Mouse (Mus musculus) forebrain, postnatal 0 days (tissue): ENCODE data around the gene Tlr11. TPM values are rescaled to one million over a fixed set of nuclear protein-coding genes. Genes with fewer than 3 reads are reported as not detected.

Experiments used
- ATAC-seq: fragments of 200-750 bp; cut with Nextera tagmentation; 2 replicates; pipeline ENCODE4 v1.8.0; 2017; ENCODE audit warnings: mild to moderate bottlenecking, moderate library complexity
- DNase-seq: peaks from one replicate; pipeline ENCODE4 v3.0.0-alpha.2; 2015
- H3K27ac ChIP-seq: fragments of 300-500 bp; sonication (generic); 2 replicates; pipeline ENCODE4 v1.5.1; 2014; ENCODE audit warnings: low read depth, mild to moderate bottlenecking, antibody characterized with exemption, low read length, moderate library complexity, mixed read lengths
- H3K27me3 ChIP-seq: fragments of 300-500 bp; sonication (generic); 2 replicates; pipeline ENCODE4 v1.6.1; 2014; ENCODE audit warnings: mild to moderate bottlenecking, low read length, mixed read lengths; ENCODE audit not compliant: insufficient read depth
- H3K36me3 ChIP-seq: fragments of 300-500 bp; sonication (generic); 2 replicates; pipeline ENCODE4 v1.6.1; 2014; ENCODE audit warnings: mild to moderate bottlenecking, moderate library complexity; ENCODE audit not compliant: insufficient read depth
- H3K4me1 ChIP-seq: fragments of 300-500 bp; sonication (generic); 2 replicates; pipeline ENCODE4 v1.6.1; 2014; ENCODE audit warnings: antibody characterized with exemption; ENCODE audit not compliant: insufficient read depth
- H3K4me2 ChIP-seq: fragments of 300-500 bp; sonication (generic); 2 replicates; pipeline ENCODE4 v1.6.1; 2014; ENCODE audit warnings: low read depth, mild to moderate bottlenecking, moderate library complexity
- H3K4me3 ChIP-seq: fragments of 300-500 bp; sonication (generic); 2 replicates; pipeline ENCODE4 v1.5.1; 2014; ENCODE audit warnings: low read depth, low read length, mixed read lengths
- H3K9ac ChIP-seq: fragments of 300-500 bp; sonication (generic); 2 replicates; pipeline ENCODE4 v1.6.1; 2014; ENCODE audit warnings: mild to moderate bottlenecking
- H3K9me3 ChIP-seq: fragments of 300-500 bp; sonication (generic); 2 replicates; pipeline ENCODE4 v1.6.1; 2016; ENCODE audit warnings: low read length
- CTCF ChIP-seq: sonication (generic); IDR thresholded peaks from 2 replicates; pipeline ENCODE4 v1.5.1; 2016; ENCODE audit warnings: antibody characterized with exemption, control low read depth, low read depth
- WGBS: fragments of 180-500 bp; shearing (Covaris S2); extraction: QIAGEN DNeasy Blood & Tissue Kit; methylation state at CpG from one replicate; pipeline ENCODE4 v1.1.7; 2014; 5-methylcytosine and 5-hydroxymethylcytosine counted together
- polyA plus RNA-seq: library from polyadenylated mRNA; unstranded; fragments of >200 nt; fragmentation: Nextera tagmentation; extraction: Ambion mirVana; gene quantifications from 2 replicates; pipeline ENCODE4 v1.2.1, GENCODE M21; 2015
- total RNA-seq: library from RNA; depleted of rRNA; stranded (reverse); fragments of >200 nt; gene quantifications from 2 replicates; pipeline ENCODE4 v1.2.3, GENCODE M21; 2014; rRNA removed

The Tlr11 gene
- total and polyA plus RNA-seq, 2 experiments from 2014 or later, result not detected

DNA sequence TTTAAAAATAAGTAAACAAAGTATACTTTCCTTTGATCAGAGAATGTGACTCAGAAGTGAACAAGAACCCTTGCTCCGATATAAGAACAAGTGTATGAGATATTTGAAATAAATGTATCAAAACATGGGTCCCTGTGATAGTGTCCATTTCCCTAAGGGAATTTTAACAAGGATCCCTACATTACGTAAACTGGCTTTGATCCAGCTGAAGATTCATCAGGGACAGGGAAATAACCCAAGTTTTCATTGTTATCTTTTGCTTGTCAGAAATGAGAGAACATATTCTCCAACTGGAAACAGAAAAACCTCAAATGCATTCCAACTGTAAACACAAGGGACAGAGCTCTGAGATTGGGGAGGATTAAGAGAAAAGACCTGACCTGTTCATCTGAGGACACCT is 23.1 kb downstream of the Tlr11 start, which contains the start of gene Olfr736:
Olfr736 (plus strand) TSS at position 301 of the 400 bp plus-strand sequence.
- 84% methylated on average over 2 of the region's 2 CpGs for WGBS
- H3K4me1 ChIP-seq, result no peaks in the 10 kb centered on the region
- no peaks in the 10 kb centered on the region for H3K9me3 ChIP-seq
- no peak within 1 kb of the TSS for H3K4me3 ChIP-seq
- no peaks in the 10 kb centered on the region for H3K27me3 ChIP-seq
- H3K36me3 ChIP-seq, result no peaks in the 10 kb centered on the region
- no peak for DNase-seq
- ATAC-seq, result no peak
- H3K9ac ChIP-seq, result no peak within 1 kb of the TSS
- TF ChIP-seq CTCF, result no peak
- H3K27ac ChIP-seq, result no peak within 1 kb of the TSS
- no peak within 1 kb of the TSS for H3K4me2 ChIP-seq

DNA sequence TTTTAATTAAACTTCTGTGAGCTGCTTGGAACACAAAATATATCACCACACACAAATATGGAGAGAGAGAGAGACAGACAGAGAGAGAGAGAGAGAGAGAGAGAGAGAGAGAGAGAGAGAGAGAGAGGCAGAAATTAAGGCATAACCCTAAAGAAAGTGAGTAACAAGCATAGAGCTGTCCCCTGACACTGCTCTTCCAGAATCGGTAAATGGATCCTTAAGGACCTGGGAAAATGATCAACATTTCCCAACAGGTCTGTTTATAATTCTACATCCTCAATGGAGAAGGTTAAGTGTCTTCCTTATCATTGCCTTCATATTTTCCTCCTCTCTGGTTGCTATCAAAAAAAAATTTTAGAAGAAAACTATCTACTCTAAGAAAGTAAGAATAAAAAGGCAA is 49.6 kb downstream of the Tlr11 start, which contains the start of gene Olfr738:
Olfr738 (plus strand) TSS at position 301 of the 400 bp plus-strand sequence.
- no peak within 1 kb of the TSS for H3K4me3 ChIP-seq
- WGBS, result 86% methylated on average over 1 of the region's 1 CpGs
- no peak within 1 kb of the TSS for H3K4me2 ChIP-seq
- ATAC-seq (no peak), DNase-seq (no peak)
- H3K27me3 ChIP-seq, result no peaks in the 10 kb centered on the region
- no peaks in the 10 kb centered on the region for H3K9me3 ChIP-seq
- no peak within 1 kb of the TSS for H3K27ac ChIP-seq
- H3K4me1 ChIP-seq, result no peaks in the 10 kb centered on the region
- no peak within 1 kb of the TSS for H3K9ac ChIP-seq
- TF ChIP-seq CTCF, result no peak
- H3K36me3 ChIP-seq, result no peaks in the 10 kb centered on the region

Other genes starting within 250 kb of the Tlr11 start
- 0.38 TPM in 1 of 2 replicates, not detected in the other for gene Olfr727, start 234.7 kb upstream of the Tlr11 start, total RNA-seq
- gene Olfr727, start 234.7 kb upstream of the Tlr11 start, polyA plus RNA-seq, result not detected in 2 replicates
- not detected in 2 replicates for gene Olfr728, start 215.2 kb upstream of the Tlr11 start, total RNA-seq
- gene Olfr728, start 215.2 kb upstream of the Tlr11 start, polyA plus RNA-seq, result not detected in 2 replicates
- not detected in 2 replicates for gene Olfr729, start 205.0 kb upstream of the Tlr11 start, total RNA-seq
- gene Olfr729, start 205.0 kb upstream of the Tlr11 start, polyA plus RNA-seq, result not detected in 2 replicates
- gene Olfr730, start 169.7 kb upstream of the Tlr11 start, total RNA-seq, result not detected in 2 replicates
- not detected in 2 replicates for gene Olfr730, start 169.7 kb upstream of the Tlr11 start, polyA plus RNA-seq
- not detected in 2 replicates for gene Olfr731, start 116.0 kb upstream of the Tlr11 start, total RNA-seq
- gene Olfr731, start 116.0 kb upstream of the Tlr11 start, polyA plus RNA-seq, result not detected in 2 replicates
- gene Olfr732, start 73.7 kb upstream of the Tlr11 start, total RNA-seq, result not detected in 2 replicates
- not detected in 2 replicates for gene Olfr732, start 73.7 kb upstream of the Tlr11 start, polyA plus RNA-seq
- not detected in 2 replicates for gene Olfr733, start 56.4 kb upstream of the Tlr11 start, total RNA-seq
- gene Olfr733, start 56.4 kb upstream of the Tlr11 start, polyA plus RNA-seq, result not detected in 2 replicates
- not detected in 2 replicates for gene Olfr734, start 31.2 kb upstream of the Tlr11 start, total RNA-seq
- gene Olfr734, start 31.2 kb upstream of the Tlr11 start, polyA plus RNA-seq, result not detected in 2 replicates
- not detected in 2 replicates for gene Olfr735, start 9.0 kb upstream of the Tlr11 start, total RNA-seq
- gene Olfr735, start 9.0 kb upstream of the Tlr11 start, polyA plus RNA-seq, result not detected in 2 replicates
- gene Olfr736, start 23.2 kb downstream of the Tlr11 start, total RNA-seq, result not detected in 2 replicates
- not detected in 2 replicates for gene Olfr736, start 23.2 kb downstream of the Tlr11 start, polyA plus RNA-seq
- not detected in 2 replicates for gene Olfr738, start 49.7 kb downstream of the Tlr11 start, total RNA-seq
- not detected in 2 replicates for gene Olfr738, start 49.7 kb downstream of the Tlr11 start, polyA plus RNA-seq
- gene Olfr739, start 60.7 kb downstream of the Tlr11 start, total RNA-seq, result not detected in 2 replicates
- not detected in 2 replicates for gene Olfr739, start 60.7 kb downstream of the Tlr11 start, polyA plus RNA-seq
- gene Olfr740, start 87.6 kb downstream of the Tlr11 start, total RNA-seq, result not detected in 2 replicates
- gene Olfr740, start 87.6 kb downstream of the Tlr11 start, polyA plus RNA-seq, result not detected in 2 replicates
- gene Olfr741, start 114.8 kb downstream of the Tlr11 start, total RNA-seq, result not detected in 2 replicates
- not detected in 2 replicates for gene Olfr741, start 114.8 kb downstream of the Tlr11 start, polyA plus RNA-seq
- not detected in 2 replicates for gene Olfr742, start 145.7 kb downstream of the Tlr11 start, total RNA-seq
- not detected in 2 replicates for gene Olfr742, start 145.7 kb downstream of the Tlr11 start, polyA plus RNA-seq
- gene Olfr743, start 163.9 kb downstream of the Tlr11 start, total RNA-seq, result not detected in 2 replicates
- gene Olfr743, start 163.9 kb downstream of the Tlr11 start, polyA plus RNA-seq, result not detected in 2 replicates